In the genomic region with DNA sequence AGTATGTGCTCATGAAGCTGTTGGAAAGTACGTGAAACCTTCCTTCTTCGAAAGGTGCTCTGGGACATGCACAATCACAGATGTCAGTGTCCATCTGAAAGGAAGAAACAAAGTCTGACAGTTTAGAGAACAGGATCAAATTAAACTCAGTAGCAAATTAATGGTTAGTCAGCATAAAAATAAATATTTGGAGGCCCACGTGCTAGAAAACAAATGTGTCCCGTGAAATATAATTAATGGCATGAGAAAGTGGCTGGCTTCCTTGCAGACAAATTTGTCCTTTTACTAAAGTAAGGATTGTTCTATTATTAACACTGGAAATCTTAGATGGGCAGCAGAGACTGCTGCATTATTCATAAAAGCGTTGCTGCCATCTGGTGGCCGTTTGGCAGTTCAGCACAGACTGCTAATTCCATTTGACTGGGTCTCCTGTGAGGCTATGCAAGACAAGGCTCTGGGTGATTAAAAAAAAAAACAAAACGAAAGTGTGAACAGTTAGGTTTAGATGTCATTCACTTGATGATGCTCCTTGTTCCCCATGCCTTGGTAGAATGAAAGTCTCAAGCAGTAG, we compare ENCODE assay signal across 8 mouse cellular contexts.
DNase-seq lines count a peak whose midpoint lies in the region; ATAC-seq and TF ChIP-seq lines count a peak whose summit lies in the region.

No protein-coding gene starts in this region.

- H3K4me2 ChIP-seq in hindbrain, embryonic 13.5 days: no peak overlapping the region

- H3K9ac ChIP-seq in hindbrain, embryonic 13.5 days: no peak overlapping the region

- no peaks in the 10 kb centered on the region for H3K27me3 ChIP-seq in cerebellum, adult 2 months (ENCODE audit: control insufficient read depth, insufficient read depth, low read length)
- no peaks in the 10 kb centered on the region for H3K27me3 ChIP-seq in hindbrain, embryonic 13.5 days

- no peaks in the 10 kb centered on the region for H3K9me3 ChIP-seq in hindbrain, embryonic 13.5 days

- 11% methylated on average over 7 of the region's 7 CpGs for WGBS in cerebellum, adult 2 months
- 27% methylated on average over 7 of the region's 7 CpGs for WGBS in hindbrain, embryonic 13.5 days

- H3K4me3 ChIP-seq in cerebellum, adult 2 months (replicated peaks; ENCODE audit: insufficient read depth, low read depth, low read length): no peak overlapping the region
- H3K4me3 ChIP-seq in hindbrain, embryonic 13.5 days: no peak overlapping the region

- peak; percentile 85 for DNase-seq in MN1 (ENCODE audit: low spot score)
- DNase-seq in cerebellum, adult 2 months: peak; percentile 65 to 74
- DNase-seq in frontal cortex, adult 2 months (ENCODE audit: extremely low spot score in 1 of 2, low spot score in 1 of 2): peak; percentile 78 to 91
- DNase-seq in layer of hippocampus, adult 9-11 months: peak; percentile 73
- DNase-seq in lung, postnatal 25 days (ENCODE audit: low spot score): peak; percentile 66
- DNase-seq in retina, postnatal 7 days (ENCODE audit: low read depth, low spot score): peak; percentile 64
- peak; percentile 86 for DNase-seq in thymus, postnatal 4 days

- no peak overlapping the region for H3K27ac ChIP-seq in cerebellum, adult 2 months (ENCODE audit: insufficient read depth, low read length)
- H3K27ac ChIP-seq in hindbrain, embryonic 13.5 days: no peak overlapping the region

- TF ChIP-seq CTCF in cerebellum, adult 2 months (IDR thresholded peaks at IDR 0.05; ENCODE audit: borderline replicate concordance, insufficient read depth, low read depth, low read length): peak; percentile 81

- H3K4me1 ChIP-seq in cerebellum, adult 2 months (ENCODE audit: control insufficient read depth, insufficient read depth, low read length): no peaks in the 10 kb centered on the region
- H3K4me1 ChIP-seq in hindbrain, embryonic 13.5 days (replicated peaks): no peaks in the 10 kb centered on the region

- ATAC-seq in hindbrain, embryonic 13.5 days (ENCODE audit: low FRiP score): peak; percentile 85

- TF ChIP-seq POLR2A in cerebellum, adult 2 months (IDR thresholded peaks at IDR 0.05; ENCODE audit: borderline replicate concordance, insufficient read depth, low read length): no peak

- no peaks in the 10 kb centered on the region for H3K36me3 ChIP-seq in hindbrain, embryonic 13.5 days
